Mouse (Mus musculus) thymus, adult 2 months (tissue): Measurements from ENCODE around the gene Mlec.

ENCODE experiments used
- CTCF ChIP-seq: fragments of 200-500 bp; IDR thresholded peaks from 2 replicates; pipeline ENCODE4 v1.5.1; 2012; ENCODE audit warnings: mild to moderate bottlenecking, control low read depth, low read length, moderate library complexity, borderline replicate concordance; ENCODE audit not compliant: control insufficient read depth, poor library complexity, insufficient read depth; ENCODE audit errors: extremely low read depth
- POLR2A ChIP-seq: fragments of 200-500 bp; IDR thresholded peaks from 2 replicates; pipeline ENCODE4 v1.6.1; 2012; ENCODE audit warnings: mild to moderate bottlenecking, low read length, control low read depth, moderate library complexity; ENCODE audit not compliant: control insufficient read depth, poor library complexity, insufficient read depth; ENCODE audit errors: extremely low read depth

DNA sequence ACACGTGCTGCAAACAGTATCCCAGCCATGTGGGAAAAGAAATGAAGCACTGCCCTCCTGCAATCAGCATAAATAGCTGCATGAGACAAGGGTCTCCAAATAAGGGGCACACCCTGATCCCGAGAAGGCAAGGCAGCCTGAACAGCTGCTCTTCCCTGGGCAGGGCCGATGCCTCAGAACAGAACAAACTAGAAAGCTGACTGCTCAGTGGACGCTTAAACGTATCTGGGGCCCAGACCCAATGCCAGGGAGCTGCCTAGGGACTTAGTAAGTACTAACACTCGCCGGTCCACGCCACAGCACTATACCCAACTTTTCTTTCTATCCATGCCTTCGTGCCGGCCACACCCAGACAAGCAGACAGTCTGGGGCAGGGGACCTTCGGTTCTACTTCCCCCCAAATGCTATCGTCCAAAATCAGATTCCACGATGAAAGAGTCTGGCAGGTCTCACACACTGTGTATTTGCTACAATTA lies 2.8 kb downstream of the Mlec start:
- no peak for TF ChIP-seq POLR2A
- TF ChIP-seq CTCF = no peak
